Mouse (Mus musculus): ENCODE measurements around the gene Phlda1. TPM values are rescaled to one million over a fixed set of nuclear protein-coding genes. Genes with fewer than 3 reads are reported as not detected.
"Not testable (repeated sequence)": the region's sequence is repeated elsewhere in the genome, so short reads cannot be mapped to it uniquely, and the experiment has no call there.

The Phlda1 gene
- 10 to 100 TPM; 13.5 to 13.6 TPM for total RNA-seq (2021)
- long read RNA-seq, experiment 1, transcript Phlda1-201 (2 exons, 1,949 nt): major isoform, 38 of 38 reads
- long read RNA-seq, experiment 1, partial matches to known transcripts: 0 of 38 reads
- long read RNA-seq, experiment 1, other reads (novel, unspliced or antisense): 0 of 38 reads
- long read RNA-seq, experiment 2, transcript Phlda1-201 (2 exons, 1,949 nt): major isoform, 33 of 35 reads
- long read RNA-seq, experiment 2, partial matches to known transcripts: 0 of 35 reads
- long read RNA-seq, experiment 2, other reads (novel, unspliced or antisense): 2 of 35 reads

DNA sequence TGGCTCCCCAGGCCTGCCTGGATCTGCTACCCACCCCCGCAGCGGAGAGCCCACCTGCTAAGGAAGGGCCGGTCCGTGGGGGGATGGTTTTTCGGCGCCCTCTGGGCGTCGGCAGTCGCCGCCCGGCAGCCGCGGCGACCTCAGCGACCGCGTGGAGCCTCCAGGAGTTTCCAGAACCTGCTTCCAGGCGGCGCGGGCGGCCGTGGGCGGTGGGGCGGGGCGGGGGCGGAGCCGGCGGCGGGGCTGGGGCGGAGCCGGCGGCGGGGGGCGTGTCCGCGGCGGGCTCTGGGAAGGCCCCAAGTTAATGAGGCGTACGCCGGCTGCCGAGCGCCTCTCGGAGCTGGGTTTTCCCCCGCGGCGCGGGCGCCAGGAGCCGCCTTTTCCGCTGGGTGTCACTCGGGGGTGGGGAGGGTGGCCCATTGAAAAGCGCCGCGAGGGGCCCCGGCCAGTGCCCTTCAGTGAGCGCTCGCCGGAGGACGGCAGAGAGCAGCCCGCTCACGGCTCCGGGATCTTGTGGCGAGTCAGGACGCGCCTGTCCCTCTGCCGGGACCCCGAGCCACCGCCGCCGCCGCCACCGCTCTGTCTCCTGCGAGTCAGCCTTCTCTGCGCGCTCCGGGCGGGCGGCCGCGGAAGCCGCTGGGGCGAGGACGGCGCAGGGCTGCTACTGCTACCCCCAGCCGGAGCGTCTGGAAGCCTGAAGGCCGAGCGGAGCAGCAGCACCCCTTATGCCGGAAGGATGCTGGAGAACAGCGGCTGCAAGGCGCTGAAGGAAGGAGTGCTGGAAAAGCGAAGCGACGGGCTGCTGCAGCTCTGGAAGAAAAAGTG, at the start of gene Phlda1:
Phlda1 (plus strand) TSS at position 186 of the 825 bp plus-strand sequence.
- DNase-seq (ENCODE audit: low spot score in 2 of 2): peak; percentile 92 to 94

DNA sequence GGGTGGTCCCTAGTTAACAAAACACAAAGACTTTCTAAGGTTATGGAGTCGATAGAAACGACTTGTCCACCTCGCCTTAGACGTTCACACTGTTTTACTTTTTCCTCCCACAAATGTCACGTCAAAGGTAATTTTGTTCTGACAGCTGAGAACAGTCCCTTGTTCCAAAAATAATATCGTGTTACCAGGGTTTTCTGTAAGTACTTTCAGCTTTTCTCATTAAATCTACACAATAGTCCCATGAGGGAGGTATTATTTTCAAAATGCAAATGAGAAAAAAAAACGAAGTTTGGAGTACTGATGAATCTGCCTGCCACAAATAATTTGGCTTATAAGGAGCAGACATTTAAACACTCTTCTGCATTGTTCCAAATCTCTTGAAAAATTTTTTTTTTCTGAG, 48.0 kb upstream of the Phlda1 start:
- DNase-seq (ENCODE audit: low spot score in 2 of 2): no peak

DNA sequence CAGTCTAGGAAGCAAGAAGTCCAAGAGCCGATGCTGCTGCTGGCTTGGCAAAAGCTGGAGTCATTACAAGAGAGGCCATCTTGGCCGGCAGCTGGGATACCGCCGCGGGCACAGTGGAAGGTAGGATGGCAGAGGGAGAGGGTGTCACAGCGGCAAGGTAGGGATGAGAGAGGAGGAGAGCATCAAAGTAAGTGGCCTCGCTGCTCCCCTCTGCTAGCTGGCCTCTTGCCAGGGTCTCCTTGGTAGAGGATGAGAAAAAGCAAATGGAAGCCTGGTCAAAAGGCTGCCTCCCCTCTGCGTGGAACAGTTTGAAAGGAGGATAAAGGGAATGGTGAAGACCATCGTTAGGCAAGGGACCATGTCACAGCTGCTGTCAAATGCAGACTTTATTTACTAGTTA, 47.0 kb upstream of the Phlda1 start:
- no peak for DNase-seq (ENCODE audit: low spot score in 2 of 2)

DNA sequence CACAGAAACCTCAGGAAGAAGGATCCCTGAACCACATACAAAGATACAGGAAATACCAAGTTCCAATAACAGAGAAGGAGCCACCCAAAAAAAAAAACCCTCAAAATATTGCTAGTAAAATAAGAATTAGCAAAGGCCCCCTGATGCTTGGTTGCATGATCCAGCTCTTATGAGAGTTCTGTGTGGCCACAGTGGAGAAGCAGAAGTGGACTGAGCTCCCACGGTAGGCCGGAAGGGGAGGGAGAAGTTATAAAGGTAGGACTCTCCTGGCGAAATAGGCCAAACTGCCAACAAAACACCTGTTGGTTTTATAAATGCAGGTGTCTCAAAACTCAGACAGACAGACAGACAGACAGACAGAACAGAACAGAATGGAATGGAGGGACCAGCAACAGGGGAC, 46.2 kb upstream of the Phlda1 start:
- no peak for DNase-seq (ENCODE audit: low spot score in 2 of 2)

DNA sequence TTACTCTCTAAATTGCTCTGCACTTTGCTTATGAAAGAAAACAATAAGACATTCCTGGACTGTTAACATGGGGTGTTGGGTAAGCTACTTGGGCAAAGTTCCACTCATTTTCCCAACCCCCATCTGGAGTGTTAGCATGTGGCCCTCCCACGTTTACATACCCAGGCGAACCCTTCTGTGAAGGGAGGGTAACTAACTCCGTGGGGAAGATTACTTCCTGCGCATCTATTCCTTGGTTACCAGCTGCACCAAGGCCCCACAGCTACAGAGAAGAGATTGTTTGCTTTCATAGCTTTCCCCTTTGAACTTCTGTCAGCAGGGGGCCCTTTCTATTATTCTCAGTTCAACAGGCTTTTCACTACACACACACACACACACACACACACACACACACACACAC, 45.7 kb upstream of the Phlda1 start:
- DNase-seq (ENCODE audit: low spot score in 2 of 2): no peak

DNA sequence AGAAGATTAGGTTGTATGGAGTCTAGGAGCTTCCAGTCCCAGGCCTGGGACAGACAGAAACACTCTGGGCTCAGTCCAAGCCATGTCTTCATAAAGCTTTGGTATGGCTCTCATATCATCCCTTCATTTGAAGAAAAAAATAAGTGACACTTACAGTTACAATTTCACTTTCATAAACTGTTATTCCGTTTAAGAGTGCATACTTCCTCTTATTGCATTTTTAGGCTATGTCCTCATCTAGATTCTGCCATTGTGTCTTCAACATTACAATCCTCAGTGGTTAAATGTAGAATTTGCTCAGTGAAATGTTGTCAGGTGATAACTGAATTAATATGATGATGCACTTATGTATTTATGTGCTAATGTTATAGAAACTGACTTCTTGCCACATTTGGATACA, 41.3 kb upstream of the Phlda1 start:
- no peak for DNase-seq (ENCODE audit: low spot score in 2 of 2)

DNA sequence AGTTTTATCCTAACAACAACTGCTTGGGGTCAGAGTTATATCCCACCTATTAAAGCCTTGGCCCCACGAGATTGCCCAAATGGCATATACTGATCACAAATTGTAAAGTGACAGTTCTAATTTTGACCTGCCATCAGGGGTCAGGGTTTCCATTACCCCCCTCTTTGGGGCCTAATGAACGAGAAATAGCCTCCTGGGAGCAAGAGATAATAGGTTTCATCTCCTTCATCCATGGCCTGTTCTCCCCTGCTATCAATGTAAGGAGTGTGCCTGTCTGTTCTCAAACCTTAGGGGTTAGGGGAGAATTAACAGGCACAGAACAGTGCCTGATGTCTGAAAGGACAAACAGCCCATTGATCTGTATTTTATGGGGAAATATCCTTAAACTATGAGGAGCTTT, 40.7 kb upstream of the Phlda1 start:
- DNase-seq (ENCODE audit: low spot score in 2 of 2): no peak

DNA sequence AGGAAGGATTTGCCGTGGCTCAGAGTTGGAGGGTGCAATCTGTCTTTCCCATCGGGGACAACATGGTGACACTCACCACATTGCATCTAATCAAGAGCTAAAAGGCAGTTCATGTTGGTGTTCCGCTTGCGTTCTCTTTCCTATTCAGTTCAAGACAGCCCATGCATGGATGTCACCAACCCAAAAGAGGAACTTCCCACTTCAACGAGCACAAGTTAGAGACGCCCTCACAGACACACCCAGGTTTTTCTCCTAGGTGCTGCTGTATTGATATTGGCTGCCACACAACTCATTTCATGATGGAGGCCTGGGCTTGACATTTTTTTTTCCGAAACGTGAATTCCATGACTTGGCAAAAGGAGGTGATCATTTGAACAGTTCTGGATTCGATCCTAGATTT, 34.9 kb upstream of the Phlda1 start:
- DNase-seq (ENCODE audit: low spot score in 2 of 2): no peak

DNA sequence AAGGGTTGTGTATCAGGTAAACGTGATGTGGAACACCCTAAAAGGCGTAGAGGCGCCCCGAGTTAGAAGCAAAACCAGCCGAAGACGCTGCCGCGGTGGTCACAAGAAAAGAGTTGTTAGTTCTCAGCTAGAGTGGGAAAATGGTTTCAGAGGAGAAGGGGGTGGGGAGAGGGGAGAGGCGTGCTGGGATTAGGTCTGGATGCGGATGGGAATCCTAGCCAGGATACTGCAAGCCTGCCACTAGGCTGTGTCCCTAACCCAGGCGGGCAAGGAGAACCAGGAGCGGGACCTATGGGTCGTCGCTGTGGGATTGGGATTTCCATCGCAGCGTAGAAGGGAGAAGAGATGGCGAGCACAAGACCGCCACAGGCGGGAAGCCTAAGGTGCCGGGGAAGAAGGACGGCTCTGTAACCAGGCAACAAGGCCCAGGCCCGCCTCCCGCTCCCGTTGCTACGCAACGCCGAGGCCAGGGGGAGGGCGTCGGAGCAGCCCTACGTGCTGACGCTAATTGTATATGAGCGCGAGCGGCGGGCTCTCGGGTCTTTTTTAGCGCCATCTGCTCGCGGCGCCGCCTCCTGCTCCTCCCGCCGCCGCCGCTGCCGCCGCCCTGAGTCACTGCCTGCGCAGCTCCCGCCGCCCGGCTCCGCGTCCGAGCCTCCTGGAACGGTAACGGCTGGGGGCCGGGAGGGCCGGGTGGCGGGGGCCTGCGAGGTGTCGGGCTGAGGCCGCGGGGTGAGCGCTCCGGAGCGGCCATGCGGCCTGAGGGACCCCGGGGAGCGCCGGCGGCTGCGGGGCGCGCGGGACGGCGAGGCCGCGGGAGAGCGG, 33.2 kb upstream of the Phlda1 start, which contains the start of gene Nap1l1:
Nap1l1 (plus strand) TSS at position 538 of the 825 bp plus-strand sequence.
- DNase-seq (ENCODE audit: low spot score in 2 of 2): peak; percentile 91 to 94

DNA sequence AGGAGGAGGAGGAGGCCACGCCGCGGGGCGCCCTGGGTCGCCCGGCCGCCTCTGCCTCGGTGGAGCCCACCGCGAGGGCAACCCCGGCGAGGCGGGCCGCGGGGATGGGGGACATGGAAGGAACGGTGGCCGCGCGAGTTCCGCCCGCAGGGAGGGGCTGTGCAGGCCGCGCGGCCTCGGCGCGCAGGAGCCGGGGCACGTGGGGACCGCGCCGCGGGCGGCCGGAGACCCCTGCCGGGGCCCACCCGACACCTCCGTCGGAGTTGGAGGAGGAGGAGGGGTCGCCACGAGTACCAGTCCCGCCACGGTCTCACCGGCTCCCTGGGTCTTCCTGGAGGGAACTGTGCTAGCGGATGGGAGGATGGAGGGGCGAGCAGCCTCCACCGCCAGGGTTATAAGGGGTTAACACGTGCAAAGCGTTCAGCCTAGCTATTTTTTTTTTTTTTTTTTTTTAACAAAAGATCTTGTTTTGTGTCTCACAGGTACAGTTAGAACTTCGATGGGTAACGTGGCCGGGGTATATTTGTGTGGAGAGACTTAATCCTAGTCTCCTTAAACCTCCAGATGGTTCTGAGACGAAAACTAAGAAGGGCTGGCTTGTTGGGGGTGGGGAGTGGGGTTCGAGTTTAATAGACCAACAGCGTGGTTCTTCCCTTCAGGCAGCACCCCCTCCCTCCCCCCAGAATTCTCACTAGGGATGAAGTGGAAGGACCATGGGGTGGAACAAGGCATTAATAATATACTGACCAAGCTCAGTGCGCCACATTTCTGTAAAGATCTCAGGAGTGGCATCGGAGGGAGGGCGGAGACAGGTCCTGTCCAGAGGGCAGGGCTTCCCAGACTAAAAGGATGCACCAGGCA, 32.3 kb upstream of the Phlda1 start:
- DNase-seq (ENCODE audit: low spot score in 2 of 2): peak in 1 of 2 experiments; percentile 59

DNA sequence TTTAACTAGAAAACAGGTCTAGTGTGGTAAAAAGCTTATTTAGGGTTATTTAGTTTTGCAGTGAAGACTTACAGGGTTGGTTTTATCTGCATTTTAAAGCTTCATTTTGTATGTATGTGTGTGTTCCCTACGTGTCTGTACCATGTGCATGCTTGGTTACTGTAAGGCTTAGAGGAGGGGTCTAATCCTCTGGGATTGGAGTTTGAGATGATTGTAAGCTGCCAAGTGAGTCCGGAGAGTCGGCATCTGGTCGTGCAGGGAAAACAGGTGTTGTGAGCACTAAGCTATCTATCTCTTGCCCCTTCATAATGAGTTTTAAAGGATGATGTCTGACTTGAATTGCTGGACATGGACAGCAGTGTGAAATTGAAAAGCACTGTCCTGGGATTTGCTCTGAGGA, 29.8 kb upstream of the Phlda1 start:
- DNase-seq (ENCODE audit: low spot score in 2 of 2): no peak

DNA sequence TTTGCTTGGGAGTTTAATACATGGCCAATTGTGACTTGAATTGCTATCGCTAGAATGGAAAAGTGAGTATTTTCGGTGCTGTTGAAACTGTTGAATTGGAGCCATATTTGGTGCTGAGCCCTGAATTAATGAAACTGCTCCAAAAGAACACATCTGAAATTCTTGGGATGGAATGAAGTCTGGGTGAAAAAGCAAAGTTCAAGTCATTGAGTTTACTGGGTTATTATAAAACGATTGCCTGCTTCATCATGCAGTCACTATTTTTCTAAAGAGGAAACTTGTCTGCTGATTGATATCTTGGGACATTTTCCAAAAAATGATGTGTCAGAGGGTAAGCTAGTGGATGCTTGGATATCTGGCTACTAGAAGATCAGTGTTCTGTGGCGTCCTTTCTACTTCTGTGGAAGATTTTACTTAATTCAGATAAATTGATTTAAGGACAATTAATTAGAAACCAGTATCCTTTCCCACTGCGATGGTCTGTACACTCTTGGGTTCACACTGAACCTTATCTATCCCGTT, 29.0 kb upstream of the Phlda1 start:
- no peak for DNase-seq (ENCODE audit: low spot score in 2 of 2)

DNA sequence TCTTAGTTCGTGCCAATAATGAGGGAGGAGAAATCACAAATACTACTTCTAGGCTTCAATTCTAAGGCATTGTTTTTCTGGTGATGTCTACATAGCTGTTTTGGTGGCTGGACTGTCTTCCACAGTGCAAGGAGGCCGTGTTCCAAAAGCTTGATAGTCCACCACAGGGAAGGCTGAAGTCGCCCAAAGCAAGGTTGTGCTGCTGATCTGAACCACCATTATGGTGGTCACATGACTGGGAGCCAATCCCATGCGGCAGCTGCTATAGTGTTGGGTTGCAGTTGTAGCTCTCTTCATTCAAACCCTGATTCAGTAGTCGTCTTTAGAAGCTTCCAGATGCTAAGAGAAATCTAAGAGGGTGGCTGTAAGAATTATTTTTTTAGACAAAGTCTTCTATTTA, 26.5 kb upstream of the Phlda1 start:
- DNase-seq (ENCODE audit: low spot score in 2 of 2): no peak

DNA sequence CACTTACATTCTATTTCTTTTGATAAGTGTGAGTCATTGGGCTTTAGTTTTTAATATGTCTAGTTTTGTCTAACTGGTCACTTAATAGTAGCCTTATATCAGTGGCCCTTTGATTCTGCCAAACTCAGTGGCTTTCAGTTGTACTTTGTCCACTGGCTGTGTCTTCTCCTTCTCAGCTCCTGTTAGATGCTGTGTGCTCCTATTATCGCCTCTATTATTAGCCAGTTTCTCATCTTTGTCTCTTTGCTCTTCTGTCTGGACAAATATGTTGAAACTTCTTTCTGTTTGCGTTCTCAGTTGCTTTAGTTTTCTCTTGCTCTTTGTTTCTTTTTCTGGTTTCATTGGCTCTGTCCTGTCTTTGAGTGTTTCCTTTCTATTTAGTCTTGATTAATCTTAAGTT, 23.4 kb upstream of the Phlda1 start:
- no peak for DNase-seq (ENCODE audit: low spot score in 2 of 2)

DNA sequence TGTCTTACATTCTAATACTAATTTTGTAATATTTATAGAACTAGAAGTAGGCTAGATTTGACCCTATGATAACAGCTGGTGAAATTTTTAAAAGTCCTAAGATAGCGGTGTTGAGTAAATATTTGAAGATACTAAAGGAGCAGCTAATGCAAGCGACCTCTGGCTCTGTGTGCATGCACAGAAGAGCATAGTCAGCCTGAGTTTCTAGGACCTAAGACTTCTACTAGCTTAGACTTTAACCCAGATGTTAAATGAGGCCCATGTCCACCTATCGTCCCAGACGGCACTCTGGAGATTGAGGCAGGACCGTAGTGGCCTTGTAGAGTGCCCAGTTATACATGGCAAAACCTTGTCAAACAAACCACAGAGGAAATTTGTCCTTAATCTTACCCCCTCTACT, 22.0 kb upstream of the Phlda1 start:
- DNase-seq (ENCODE audit: low spot score in 2 of 2): no peak

DNA sequence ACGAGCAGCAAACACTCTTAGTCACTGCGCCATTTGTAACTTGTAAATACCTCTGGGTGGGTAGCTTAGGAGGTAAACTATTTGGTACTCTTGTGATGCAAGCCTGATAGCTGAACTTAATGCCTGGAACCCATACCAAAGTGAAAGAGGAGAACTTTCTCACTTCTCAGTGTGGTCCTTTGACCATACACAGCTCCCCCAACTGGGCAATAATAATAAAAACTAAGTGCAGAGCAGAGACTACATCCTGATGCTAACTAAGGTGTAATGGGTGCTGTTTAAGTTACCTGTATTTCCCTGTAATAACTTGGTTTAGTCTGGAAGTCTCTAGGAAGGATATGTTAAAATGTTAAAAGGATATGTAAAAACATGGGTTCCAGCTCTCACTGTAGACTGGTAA, 17.3 kb upstream of the Phlda1 start:
- DNase-seq (ENCODE audit: low spot score in 2 of 2): no peak

DNA sequence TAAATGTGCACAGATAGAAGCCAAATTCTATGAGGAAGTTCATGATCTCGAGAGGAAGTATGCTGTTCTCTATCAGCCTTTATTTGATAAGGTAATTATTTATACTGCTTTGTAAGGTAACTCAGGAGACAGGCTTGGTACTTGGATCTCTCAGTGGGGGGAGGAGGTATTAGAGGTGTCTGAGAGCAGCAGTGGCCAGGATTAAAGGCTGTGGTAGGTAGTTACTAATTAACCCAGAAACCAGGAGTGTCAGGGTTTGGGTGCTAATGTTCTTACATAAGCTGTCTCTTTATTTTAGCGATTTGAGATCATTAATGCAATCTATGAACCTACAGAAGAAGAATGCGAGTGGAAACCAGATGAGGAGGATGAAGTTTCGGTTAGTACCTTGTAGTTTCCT, 16.0 kb upstream of the Phlda1 start:
- DNase-seq (ENCODE audit: low spot score in 2 of 2): not testable (repeated sequence)

DNA sequence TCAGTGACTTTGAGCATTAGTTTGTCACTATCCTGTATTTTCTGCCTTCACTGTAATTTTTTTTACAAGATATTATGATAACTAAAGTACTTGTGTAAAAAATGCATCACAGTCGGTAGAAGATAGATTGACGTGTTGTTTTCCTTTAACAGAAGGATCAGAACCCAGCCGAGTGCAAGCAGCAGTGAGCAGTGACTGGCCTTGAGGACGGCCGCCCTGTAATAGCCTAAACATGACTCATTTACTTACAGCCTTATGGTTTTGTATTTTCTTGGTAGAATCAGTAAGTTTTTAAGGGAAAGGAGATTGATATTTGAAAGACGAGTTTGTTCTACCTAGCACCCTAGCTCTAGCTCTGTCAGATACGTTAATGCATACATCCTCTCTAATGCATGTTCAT, 10.2 kb upstream of the Phlda1 start:
- no peak for DNase-seq (ENCODE audit: low spot score in 2 of 2)

DNA sequence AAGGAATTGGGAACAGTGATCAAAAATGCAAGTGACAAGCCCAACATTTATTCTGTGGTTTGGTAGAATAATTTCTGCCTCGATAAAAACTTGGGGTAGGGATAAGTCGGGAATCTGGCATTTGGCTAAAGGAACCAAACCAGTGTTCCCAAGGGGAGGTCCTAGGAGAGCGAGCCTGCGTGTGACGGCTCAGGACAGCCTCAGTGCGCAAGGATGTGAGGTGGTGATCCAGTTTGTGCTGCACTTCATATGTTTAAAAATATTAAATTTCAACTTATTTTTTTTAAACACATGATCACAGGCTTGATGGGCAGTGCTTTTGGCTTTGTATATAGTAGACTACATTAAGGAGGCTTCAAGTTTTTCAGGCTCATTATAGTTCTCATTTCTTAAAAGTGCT, 6.2 kb upstream of the Phlda1 start:
- DNase-seq (ENCODE audit: low spot score in 2 of 2): no peak

DNA sequence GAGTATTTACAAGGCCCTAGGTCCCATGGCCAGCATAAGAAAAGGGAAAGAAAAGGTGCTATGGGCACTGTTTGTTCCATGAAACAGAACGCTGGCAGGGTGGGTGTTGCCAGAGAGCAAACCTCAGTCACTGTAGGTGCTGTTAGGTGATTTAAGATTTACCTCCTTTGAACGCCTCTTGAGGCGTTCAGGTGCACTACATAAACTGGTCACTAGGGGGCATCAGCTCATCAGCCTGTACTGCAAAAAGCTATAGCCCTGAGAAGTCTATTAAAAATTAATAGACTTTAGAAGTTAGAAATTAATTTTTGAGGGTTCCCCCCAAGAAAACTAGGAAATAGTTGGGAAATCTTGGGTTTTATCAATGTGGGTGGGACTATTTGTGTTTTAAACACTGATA, 3.0 kb upstream of the Phlda1 start:
- DNase-seq (ENCODE audit: low spot score in 2 of 2): peak; percentile 41 to 62

DNA sequence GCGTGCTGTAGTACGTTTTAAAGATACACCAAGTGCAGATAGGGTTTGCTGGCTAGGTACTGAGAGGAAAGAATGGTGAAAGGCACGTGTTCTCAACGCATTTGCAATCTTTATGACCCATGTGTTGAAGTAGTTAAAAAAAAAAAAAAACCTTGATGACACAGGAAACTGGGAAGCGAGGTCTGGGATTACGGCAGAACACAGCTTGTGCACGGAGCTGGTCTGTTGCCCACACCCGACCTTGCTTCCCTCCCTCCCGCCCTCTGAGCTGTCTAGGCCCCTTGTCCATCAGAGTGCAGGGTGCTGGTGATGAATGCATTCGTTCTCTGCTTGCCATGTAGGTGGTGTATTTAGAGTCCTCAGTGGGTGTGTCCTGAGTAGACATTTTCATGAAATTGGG, 2.4 kb upstream of the Phlda1 start:
- no peak for DNase-seq (ENCODE audit: low spot score in 2 of 2)
